Mouse (Mus musculus): ENCODE results near the gene Capn7.

Capn7 gene

DNA sequence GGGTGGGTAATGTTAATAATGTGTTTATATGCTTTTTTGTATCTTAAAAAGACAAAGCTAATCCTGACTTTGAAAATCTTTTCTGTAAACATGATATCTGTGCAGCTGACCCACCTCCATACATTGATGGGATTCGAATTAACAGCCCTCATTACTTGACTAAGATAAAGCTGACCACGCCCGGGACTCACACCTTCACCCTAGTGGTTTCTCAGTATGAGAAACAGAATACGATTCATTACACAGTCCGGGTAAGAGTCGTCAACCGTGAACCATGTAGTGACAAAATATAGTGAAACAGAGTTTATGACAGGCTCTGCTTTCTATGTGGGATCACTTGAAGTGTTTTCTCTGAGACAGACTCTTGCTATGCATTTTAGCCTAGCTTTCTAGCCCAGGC is 31.5 kb downstream of the Capn7 start:
- no peak for DNase-seq

DNA sequence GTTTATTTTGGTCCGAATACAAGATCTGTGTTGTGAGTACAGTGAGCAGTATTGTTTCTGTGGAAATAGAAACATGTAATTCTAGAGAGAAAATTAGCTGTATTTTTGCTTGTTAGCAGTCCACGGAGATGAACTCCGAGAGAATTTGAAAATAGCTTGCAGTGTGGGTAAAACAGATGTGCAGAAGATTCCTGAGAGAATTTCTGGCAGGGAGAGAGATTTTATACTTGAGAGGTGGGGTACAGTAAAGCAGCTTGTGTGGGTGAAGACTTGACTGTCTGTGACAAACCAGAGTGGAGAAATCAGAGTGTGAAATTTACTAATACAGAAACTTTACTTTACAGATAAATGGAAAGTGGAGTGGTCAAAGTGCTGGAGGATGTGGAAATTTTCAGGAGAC is 32.9 kb downstream of the Capn7 start:
- no peak for DNase-seq

DNA sequence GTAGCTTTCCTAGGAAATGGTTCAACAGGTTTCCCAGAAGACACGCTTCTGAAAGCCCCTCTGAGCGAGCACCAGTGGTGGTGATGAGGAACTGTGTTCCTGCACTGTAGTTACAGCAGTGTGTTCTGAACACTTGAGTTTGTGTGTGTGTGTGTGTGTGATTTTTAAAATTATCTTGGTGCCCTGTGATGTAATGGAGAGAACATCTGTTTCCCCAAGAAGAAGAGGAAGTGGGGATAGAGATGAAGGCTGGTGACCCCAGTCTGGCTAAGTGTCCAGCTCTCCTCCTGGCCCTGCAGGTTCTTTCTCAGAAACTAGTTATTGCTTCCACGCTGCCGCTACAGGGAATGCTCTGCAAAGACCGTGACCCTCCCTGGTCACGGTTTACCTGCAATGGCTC is 38.0 kb downstream of the Capn7 start:
- DNase-seq: no peak

DNA sequence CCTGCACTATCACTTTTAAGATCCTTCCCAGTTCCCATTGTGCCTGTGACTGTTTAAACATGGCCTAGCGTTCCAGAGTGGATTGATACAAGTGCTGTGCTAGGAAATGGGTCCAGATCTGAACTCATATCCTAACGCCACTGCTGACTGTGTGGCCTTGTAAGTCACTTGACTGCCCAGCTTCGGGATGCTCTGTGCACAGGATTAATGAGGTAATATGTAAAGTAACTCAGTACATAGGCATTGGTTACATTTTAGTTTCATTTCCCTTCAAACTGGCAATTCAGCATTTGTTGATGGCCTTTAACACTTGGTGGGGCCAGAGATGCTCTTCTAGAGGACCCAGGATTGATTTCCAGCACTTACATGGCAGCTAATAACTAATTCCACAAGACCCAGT is 39.9 kb downstream of the Capn7 start:
- DNase-seq: no peak

DNA sequence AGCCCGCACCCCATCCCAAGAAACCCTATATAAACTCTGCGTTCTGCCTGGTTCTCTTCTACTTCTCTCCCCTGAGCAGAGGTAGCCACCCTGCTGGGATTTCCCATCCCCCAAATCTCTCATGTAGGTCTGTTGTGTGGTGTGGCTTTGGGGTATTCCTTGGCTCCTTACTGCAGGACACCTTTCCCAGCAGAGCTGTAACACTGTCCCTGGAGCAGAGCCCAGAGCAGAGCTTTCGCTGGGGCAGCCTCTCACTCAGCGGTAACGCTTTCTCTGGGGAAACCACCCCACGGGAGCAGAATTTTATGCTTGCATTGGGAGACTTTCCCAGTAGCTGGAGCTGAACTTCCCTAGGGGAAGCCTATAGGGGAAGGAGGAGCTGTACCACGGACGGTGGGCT is 45.8 kb downstream of the Capn7 start:
- DNase-seq: no peak

DNA sequence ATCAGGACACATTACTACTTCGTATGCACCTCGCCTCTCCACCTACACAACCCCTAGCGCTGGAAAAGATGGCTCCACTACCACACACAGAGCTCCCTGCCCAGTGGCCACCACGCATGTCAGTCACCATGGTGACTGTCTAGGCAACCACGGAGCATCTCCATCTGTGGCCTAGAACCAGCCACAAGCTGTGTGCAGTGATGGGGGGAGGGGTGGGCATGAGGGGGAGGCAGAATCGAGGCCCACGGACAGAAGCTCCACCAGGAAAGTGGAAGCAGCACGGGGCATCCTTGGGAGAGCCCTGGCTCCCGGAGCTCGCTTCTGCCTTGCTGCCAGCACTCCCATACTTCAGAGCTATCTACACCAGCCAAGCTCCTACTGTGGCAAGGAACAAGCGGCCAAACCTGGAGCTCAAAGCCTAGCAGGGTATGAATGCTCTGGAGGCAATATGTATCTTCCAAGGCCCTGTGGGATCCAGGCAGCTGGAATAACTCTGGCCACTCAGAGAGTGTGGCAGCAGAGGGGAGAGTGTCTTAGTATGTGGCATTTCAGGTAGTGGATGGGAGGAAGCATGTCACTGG is 47.1 kb downstream of the Capn7 start:
- no peak for DNase-seq

DNA sequence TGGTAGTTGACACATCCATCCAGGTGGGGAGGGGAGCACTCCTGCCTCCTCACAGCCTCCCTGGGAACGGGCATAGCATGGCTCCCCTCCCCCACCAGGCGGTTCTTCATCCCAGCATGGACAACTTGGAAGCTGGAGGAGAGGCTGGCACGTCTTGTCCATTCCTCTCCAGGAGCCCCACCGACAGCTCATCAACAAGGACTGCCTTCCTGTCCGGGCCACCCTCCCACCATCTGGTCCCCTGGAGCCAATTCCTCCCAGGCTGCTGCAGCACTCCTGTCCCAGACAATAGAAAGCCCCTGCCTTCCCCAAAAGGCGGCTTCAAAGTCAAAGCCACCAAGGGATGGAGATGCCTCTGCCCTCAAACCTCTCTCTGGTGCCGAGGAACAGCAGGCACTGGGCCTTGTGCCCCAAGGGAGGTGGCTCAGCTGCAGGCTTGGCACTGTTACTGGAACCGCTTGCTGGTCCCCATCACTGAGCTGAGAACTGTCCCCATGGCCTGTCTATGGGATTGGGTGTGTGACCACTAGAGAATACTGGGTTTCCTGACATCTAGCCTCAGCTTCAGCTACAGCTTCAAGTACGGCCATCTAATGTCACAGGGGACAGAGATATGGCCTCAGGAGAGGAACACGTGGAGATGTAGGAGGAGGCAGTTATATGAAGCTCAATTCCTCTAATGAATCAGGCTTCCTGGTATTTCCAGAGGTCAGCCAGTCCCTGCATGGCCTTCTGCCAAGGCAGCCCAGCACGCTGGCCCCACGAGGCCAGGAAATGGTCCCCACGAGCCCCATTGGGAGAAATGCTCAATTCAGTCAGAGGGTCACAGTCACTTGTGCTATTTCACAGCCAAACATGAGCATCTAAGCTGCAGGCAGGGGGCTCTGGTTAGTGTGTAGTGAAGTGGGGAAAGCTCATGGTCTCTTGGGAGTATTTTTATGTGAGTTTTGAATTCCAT is 48.2 kb downstream of the Capn7 start:
- no peak for DNase-seq

DNA sequence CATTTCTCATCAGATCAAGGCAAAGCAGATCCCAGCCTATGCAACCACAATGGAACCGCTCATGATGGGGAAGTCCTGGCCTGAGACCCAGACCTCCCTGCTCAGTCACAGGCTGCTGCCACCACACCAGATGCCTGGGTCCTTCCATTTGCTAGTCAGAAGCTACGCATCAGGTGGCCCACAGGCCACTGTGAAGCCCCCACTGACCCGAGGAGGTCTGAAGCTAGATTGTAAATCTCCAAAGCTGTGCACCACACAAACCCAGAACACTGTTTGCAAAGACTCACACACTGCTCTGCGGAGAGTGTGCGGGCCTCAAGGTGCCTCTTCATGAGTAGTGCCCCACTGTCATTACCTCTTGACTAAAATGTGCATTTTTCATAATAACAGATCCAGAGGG is 49.0 kb downstream of the Capn7 start:
- no peak for DNase-seq

DNA sequence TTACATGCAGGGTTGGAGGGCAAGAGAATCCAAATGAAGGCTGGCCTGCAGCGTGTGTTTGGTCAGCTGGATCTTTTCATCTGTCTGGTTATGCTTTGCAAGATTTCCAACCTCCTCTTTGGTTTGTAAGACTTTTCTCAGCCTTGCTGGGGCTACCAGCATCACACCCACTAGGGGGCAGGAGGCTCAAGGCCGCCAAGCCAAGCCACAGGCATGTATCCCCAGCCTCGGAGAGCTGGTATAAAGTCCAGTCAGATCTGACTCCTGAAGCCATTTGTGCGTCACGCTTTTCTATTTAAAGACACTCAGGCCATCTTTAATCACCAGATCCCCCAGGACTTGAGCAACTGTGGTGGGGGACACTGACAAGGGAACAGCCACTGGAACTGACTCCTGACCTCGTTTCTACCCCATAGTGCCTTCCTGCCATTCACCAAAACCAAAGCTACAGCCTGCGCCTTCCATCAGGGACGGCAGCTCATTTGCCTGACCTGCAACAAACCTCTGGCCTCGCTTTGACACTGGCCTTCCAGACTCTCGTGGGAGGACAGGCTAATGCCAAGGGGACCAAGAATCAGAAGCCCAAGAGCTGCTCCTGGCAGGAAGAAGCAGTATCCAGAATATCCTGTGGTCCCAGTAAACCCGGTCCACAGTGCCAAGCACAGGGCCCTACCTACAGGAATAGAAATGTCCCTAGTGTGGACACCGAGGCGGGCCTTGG is 49.7 kb downstream of the Capn7 start:
- peak; percentile 88 for DNase-seq

DNA sequence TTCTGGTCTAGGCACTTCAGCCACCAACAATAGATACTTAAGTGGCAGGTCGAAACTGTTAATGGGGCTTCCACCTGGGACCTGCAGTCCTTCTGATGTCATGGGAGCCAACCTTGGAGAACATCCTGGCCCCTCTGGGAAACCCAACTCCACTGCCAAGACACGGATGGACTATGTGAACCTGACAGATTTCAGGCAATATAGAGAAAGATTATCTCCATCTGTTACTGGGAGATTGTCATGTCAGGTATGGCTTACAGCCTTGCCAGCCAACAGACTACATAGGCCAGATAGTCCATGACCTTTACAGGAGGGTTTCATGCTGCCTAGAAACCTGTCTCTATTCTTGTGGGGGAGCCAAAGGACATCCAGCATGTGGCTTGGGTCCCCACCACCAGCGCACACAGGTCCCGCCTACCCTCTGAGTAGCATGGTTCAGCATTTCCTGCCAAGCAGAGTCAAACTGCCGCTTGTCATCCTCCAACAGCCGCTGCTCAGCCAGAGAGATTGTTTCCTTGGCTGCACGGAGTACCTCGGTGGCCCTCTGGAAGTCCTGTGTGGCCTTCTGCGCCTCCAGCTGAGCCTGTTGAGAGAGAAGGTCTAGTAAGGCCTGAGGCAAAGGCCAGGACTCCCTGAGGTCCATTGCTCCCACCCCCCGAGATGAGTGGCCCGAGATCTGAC is 51.0 kb downstream of the Capn7 start:
- DNase-seq: no peak

DNA sequence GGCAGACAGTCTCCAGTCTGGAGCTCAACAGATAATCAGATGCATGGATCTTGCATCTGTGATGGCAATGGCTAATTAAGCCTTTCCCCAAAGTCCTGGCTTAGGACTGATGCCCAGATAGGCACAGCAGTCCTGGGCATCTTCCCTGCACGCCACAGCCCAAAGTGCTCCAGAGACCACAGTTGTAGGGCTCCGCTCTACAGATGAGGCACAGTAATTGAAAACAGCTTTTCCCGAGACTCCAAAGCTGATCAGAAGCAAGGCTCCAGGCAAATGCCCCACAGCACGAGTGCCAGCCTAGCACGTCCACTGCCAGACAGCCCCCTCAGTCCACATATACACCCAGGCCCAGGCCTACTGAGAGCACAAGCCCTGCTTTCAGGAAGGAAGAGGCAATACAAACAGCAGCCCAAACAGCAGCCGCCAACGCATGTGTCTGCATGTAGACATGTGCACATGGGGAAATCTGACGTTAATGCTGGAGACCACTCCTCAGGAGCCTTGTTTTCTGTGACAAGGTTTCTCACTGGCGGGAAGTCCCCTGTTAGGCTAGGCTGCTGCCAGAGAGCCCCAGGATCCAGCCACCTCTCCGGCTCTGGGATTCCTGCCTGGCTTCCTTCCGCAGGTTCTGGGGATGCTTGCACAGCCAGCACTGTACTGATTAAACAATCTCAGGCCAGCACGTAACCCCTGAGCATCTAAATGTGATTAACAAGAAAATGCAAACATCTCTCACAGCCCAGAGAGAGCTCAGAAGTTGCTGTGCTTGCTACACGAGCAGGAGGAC is 51.8 kb downstream of the Capn7 start:
- DNase-seq: no peak

DNA sequence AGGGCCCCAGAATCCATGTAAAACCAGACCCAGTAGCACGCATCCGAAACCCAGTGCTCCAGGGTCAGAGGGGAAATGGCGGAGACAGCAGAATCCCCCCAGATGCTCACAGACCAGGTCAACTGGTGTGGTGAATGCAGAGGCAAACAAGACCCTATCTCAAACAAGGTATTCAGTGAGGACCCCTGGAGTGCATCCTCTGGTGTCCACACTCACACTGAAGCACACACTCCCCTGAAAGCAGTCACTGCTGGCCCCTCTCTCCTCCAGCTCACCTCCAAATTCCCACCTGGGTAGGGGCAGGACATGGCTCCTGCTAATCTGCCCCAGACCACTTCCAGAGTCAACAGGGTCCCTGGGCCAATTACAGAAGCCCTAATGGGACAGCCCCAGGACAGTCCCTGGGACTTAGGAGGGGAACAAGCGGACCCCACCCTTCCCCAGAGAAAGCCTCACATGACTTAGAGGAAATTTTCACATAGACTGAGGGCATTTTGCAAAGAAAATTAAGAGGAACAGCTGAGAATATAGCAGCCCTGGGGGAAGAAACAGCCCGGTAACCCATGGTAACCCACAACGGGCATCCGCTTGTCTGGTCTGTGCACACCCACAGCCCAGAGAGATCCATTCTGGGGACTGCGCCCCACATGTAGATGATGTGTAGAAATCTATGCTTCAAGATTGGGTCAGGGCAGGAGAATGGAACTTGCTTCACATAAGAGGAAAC is 53.1 kb downstream of the Capn7 start:
- DNase-seq: no peak

DNA sequence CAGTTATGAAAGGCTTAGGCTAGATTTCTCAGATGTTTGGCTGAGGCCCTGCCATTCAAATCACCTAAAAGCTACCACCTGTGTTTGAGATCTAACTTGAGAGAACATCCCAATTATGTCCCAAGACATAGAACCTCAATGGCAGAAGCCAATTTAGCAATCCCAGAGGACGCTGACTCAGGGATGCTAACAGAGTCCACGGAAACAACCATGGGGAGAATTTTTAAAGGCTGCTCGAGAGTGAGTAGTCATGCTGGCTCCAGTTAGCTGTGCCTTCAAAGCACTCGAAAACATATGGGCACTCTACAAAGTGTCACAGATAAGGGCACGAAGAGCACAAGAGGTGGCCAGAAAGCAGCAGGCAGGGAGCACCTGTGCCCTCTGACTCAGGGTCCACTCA is 55.9 kb downstream of the Capn7 start:
- DNase-seq: no peak

DNA sequence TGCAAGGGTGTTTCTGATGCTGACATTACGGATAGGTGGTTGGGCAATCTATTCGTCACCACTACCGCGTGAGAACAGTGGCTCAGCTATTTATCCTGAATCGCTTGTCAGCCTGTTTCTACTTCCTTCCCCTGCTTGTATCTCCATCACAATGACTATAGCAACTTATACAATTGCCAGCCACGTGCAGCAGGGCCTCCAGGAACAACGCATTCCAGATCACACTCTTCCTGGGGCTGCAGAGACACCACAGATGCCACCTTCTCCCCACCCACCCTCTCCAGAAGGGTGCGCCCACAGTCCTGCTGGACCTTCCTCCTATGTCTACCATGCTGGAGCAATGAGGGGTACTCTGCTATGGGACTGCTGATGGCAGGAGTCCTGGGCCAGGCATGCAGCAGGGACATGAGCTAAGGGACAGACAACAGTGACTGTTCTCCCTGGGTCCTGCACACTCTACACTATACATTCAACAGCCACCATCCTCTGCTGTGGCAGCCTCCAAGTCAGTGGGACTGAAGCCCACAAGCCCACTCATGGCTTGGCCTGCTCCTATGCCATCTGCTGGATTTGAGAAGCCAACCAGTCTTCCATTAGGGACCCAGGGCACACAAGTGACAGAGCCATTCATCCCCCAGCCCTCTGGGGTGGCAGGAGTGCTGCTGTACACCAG is 56.6 kb downstream of the Capn7 start:
- no peak for DNase-seq

DNA sequence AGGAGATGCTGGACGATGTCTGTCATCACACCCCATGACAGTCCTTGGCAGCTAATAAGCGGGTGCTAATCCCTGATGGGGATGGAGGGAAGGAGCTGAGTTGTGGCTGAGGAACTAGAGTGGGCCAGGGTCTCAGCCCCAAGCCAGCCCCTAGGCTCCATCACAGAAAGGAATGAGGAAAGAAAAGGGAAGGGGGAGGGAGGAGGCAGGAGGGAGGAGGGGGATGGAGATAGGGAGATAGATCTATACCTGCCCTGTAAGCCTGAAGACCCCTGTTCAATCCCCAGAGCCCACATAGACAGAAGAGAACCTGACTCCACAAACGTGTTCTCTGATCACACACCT is 57.1 kb downstream of the Capn7 start:
- no peak for DNase-seq

DNA sequence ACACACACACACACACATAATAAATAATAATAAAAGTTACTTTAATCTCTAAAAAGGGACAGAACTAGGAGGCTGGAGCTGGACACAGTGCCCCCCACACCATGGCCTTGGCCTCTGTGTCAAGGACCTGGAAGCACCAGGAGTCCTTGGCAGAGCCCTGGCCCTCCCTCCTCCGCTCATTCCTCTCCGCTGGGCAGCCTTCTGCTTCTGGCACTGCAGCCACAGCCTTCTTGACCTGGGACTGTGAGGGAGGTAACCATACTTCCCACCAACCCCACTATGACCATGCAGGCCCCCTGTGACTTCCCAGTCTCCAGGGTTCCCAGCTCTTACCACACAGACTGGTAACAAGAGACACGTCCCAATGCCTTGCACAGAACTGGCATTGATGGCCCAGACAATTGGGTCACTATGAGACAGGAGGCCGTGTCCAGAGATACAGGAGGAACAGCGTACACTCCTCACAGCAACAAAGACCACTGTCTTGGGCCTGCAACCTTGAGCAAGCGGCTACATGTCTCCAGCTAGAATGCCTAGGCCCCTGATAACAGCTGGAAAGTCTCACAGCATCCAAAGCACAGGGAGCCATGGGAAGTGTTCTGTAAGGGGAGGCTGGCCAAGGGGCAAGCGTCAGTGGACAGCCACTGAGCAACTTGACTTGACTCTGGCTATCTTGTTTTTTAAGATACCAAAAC is 57.6 kb downstream of the Capn7 start:
- DNase-seq: no peak

DNA sequence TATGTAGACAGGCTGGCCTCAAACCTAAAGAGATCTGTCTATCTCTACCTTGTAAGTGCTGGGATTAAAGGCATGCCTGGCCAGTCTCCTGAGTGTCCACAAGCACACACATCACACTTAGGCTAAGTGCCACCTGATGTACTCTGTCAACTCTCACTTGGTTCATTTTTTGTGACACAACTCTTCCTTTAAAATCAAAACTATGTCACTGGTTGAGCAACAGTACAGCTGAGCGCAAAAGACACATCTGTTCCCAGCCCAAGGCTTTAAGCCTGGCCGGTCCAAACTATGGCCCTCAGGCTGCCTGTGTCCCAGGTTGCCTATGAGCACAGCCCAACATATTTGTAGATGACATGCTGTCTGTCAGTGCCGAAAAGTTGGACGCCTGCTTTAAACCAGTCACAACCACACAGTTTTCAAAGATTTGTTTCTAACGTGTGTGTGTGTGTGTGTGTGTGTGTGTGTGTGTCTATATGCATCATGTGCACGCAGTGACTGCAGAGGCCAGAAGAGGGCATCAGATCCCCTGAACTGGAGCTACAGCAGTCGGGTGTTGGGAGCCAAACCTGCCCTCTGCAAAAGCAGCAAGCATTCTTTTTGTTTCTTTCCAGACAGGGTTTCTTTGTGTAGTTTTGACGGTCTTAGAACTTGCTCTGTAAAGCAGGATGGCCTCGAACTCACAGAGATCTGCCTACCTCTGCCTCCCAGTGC is 58.5 kb downstream of the Capn7 start:
- no peak for DNase-seq

DNA sequence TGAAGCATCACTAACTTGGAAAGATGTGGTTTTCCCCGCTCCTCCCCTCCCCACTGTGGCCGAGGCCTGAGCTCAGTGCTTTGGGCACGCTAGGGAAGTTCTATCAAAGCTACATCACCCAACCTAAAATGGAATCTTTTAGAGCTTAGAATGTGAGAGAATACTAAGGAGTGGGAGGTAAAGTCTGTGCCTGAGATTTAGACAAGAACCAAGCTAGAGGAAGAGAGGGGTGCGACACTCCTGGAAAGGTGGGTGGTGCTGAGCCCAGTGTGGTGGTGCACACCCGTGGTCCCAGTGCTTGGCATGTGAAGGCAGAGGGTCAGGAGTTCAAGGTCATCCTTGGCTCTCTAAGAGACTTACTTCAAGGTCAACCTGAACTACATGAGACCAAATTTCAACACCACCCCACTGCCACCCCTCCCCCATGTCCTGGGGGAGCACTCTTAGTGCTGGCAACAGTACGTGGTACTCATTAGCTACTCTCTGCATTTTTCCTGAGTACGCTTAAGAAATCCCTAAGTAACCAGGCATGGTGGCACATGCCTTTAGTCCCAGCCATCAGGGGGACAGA is 59.3 kb downstream of the Capn7 start:
- DNase-seq: no peak

DNA sequence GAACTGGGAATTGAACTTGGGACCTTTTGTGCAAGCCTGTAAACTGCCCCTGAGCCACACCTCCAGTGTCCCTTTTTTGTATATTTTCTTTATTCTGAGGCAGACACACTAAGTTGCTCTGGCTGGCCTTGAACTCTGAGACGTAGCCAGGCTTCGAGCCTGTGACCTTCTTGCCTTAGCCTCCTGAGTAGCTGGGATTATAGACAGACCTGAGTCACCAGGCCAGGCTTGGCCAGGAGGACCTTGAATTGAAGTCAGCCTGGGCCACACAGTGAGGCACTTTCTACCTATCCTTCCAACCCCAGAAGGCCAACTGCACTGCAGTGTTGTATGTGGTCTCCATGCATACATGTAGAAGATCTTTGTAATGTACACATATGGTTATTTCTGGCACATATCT is 60.0 kb downstream of the Capn7 start:
- DNase-seq: no peak

DNA sequence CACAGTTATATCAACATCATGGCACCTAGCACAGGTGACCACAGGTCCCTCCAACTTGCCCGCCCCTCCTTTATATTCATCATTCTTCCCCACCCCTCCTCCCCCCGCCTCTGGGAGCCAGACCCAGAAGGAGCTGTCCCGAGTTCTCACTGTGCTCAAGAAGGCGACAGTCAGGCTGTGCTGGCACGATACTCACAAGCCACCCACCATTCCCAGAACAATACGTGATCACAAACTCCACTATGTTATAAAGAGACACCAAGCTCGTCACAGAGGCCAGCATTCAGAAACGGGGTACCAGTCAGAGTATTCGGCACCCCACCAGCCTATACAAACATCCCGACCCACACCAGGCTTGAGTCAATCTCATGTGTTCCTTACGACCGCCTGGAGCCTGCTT is 60.9 kb downstream of the Capn7 start:
- no peak for DNase-seq

Measured in embryo, embryonic 11 days (tissue).